Mouse (Mus musculus): ENCODE measurements around the gene Adamtsl4.

GRCm38 (mm10) chr3:95695796-95696195 is 8.1 kb upstream of the Adamtsl4 start:
- TF ChIP-seq CTCF (conservative IDR thresholded peaks at IDR 0.05; ENCODE audit: insufficient read depth, insufficient read length, low read depth, low read length) (no peak), POLR2A (IDR thresholded peaks at IDR 0.05; ENCODE audit: low read depth, low read length) (no peak)
